Mouse (Mus musculus) heart, postnatal 0 days (tissue): Measurements from ENCODE around the gene Gm18336. TPM values are rescaled to one million over a fixed set of nuclear protein-coding genes. Genes with fewer than 3 reads are reported as not detected.

ENCODE experiments used
- ATAC-seq: fragments of 200-750 bp; cut with Nextera tagmentation; 2 replicates; pipeline ENCODE4 v1.8.0; 2017; ENCODE audit warnings: low read depth, moderate number of reproducible peaks, moderate library complexity; ENCODE audit not compliant: insufficient read depth
- DNase-seq: peaks from one replicate; pipeline ENCODE4 v3.0.0-alpha.2; 2016; ENCODE audit warnings: low spot score
- H3K27ac ChIP-seq: fragments of 300-500 bp; sonication (generic); 2 replicates; pipeline ENCODE4 v1.5.1; 2014; ENCODE audit warnings: low read depth, mild to moderate bottlenecking
- H3K27me3 ChIP-seq: fragments of 300-500 bp; sonication (generic); 2 replicates; pipeline ENCODE4 v1.6.1; 2014; ENCODE audit warnings: low read length, mixed read lengths; ENCODE audit not compliant: control insufficient read depth, insufficient read depth
- H3K36me3 ChIP-seq: fragments of 300-500 bp; sonication (generic); replicated peaks from 2 replicates; pipeline ENCODE4 v1.6.1; 2014; ENCODE audit warnings: low read length, mixed read lengths; ENCODE audit not compliant: control insufficient read depth, insufficient read depth
- H3K4me1 ChIP-seq: fragments of 300-500 bp; sonication (generic); 2 replicates; pipeline ENCODE4 v1.6.1; 2014; ENCODE audit warnings: antibody characterized with exemption; ENCODE audit not compliant: control insufficient read depth, insufficient read depth
- H3K4me2 ChIP-seq: fragments of 300-500 bp; sonication (generic); 2 replicates; pipeline ENCODE4 v1.6.1; 2014; ENCODE audit warnings: low read depth, mild to moderate bottlenecking, low read length, moderate library complexity
- H3K4me3 ChIP-seq: fragments of 300-500 bp; sonication (generic); 2 replicates; pipeline ENCODE4 v1.5.1; 2014; ENCODE audit warnings: low read depth, low read length
- H3K9ac ChIP-seq: fragments of 300-500 bp; sonication (generic); replicated peaks from 2 replicates; pipeline ENCODE4 v1.6.1; 2014; ENCODE audit warnings: low read depth, low read length, mixed read lengths
- H3K9me3 ChIP-seq: fragments of 300-500 bp; sonication (generic); replicated peaks from 2 replicates; pipeline ENCODE4 v1.6.1; 2016; ENCODE audit warnings: low read length; ENCODE audit not compliant: control insufficient read depth
- CTCF ChIP-seq: IDR thresholded peaks from 2 replicates; pipeline ENCODE4 v1.5.1; 2016; ENCODE audit warnings: antibody characterized with exemption, control low read depth, low read depth
- EP300 ChIP-seq: IDR thresholded peaks from 2 replicates; pipeline ENCODE4 v1.6.1; 2016; ENCODE audit warnings: antibody characterized with exemption, low read depth
- WGBS: fragments of 180-500 bp; shearing (Covaris S2); extraction: QIAGEN DNeasy Blood & Tissue Kit; methylation state at CpG from one replicate; pipeline ENCODE4 v1.1.7; 2014; 5-methylcytosine and 5-hydroxymethylcytosine counted together
- polyA plus RNA-seq: library from polyadenylated mRNA; unstranded; fragments of >200 nt; fragmentation: Nextera tagmentation; extraction: Ambion mirVana; gene quantifications from 2 replicates; pipeline ENCODE4 v1.2.1, GENCODE M21; 2015
- total RNA-seq: library from RNA; depleted of rRNA; stranded (reverse); fragments of >200 nt; gene quantifications from 2 replicates; pipeline ENCODE4 v1.2.3, GENCODE M21; 2014; ENCODE audit warnings: low replicate concordance; rRNA removed

The Gm18336 gene
- total and polyA plus RNA-seq, 2 experiments from 2014 or later: not detected

DNA sequence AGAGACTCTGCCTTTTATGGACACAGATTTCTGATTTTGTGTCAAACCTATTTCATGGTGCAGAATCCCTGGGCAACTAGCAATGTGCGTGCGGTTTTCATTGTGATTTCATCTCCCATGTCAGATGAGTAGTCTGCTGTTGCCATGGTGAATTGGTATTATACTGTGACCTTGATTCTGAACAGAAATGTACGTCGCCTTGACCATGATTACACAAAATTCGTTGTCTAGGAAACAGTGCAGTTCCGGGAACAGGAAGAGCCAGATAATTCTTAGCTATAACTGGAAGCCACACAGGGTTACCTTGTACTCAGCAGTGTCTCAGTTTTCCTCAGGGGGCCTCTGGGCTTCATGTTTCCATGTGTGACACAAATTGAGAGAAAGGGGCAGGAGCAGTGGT is 14.1 kb downstream of the Gm18336 start:
- TF ChIP-seq CTCF (no peak), EP300 (no peak)
- Histone ChIP-seq H3K4me2 (no peak overlapping the region), H3K27me3 (no peaks in the 10 kb centered on the region), H3K27ac (no peak overlapping the region), H3K36me3 (no peaks in the 10 kb centered on the region), H3K9ac (no peak overlapping the region), H3K4me1 (no peaks in the 10 kb centered on the region), H3K4me3 (no peak overlapping the region), H3K9me3 (no peaks in the 10 kb centered on the region)
- no peak for ATAC-seq
- DNase-seq: no peak
- 66% methylated on average over 6 of the region's 6 CpGs for WGBS

- H3K4me2 ChIP-seq: no peak overlapping the region
- no peak overlapping the region for H3K9ac ChIP-seq
- H3K27me3 ChIP-seq: no peaks in the 10 kb centered on the region
- H3K36me3 ChIP-seq: peaks cover 6% of the 10 kb centered on the region
- no peak for ATAC-seq
- no peak for DNase-seq
- no peak overlapping the region for H3K4me3 ChIP-seq
- H3K9me3 ChIP-seq: no peaks in the 10 kb centered on the region
- H3K27ac ChIP-seq: no peak overlapping the region
- H3K4me1 ChIP-seq: no peaks in the 10 kb centered on the region
- TF ChIP-seq EP300 (no peak), CTCF (no peak)
These were observed 35.2 kb downstream of the Gm18336 start for GRCm38 (mm10) chrX:73363291-73363690.

GRCm38 (mm10) chrX:73356719-73357118 is 41.8 kb downstream of the Gm18336 start:
- H3K27me3 ChIP-seq: no peaks in the 10 kb centered on the region
- H3K4me1 ChIP-seq: no peaks in the 10 kb centered on the region
- DNase-seq (no peak), ATAC-seq (no peak)
- TF ChIP-seq EP300 (no peak), CTCF (no peak)
- no peak overlapping the region for H3K4me2 ChIP-seq
- H3K36me3 ChIP-seq: peaks cover 42% of the 10 kb centered on the region
- H3K4me3 ChIP-seq: no peak overlapping the region
- no peak overlapping the region for H3K9ac ChIP-seq
- WGBS: 46% methylated on average over 1 of the region's 1 CpGs
- H3K27ac ChIP-seq: no peak overlapping the region
- 0 out of 2 replicates have a peak, but pooled peaks cover 4% of the 10 kb centered on the region for H3K9me3 ChIP-seq

DNA sequence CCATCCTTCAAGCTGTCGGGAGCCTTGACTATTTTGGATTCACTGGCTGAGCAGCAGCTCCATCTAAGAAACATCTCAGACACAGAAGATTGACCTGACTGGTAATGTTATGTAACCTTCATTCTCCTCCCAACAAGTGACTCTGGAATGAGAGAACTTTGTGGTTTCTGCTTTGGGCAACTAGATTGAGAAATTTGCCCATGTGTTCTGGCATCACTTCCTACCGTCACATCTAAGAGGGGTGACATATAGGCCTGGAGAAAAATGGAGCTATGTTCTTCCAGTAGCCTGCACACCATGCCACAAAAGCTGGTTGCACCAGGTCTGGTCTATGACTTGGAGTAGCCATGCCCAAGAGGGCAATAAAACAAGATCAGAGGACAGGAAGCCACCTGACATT is 42.4 kb downstream of the Gm18336 start:
- Histone ChIP-seq H3K36me3 (peaks cover 42% of the 10 kb centered on the region), H3K9ac (no peak overlapping the region), H3K27me3 (no peaks in the 10 kb centered on the region), H3K4me1 (no peaks in the 10 kb centered on the region), H3K4me2 (no peak overlapping the region), H3K27ac (no peak overlapping the region), H3K9me3 (0 out of 2 replicates have a peak, but pooled peaks cover 4% of the 10 kb centered on the region), H3K4me3 (no peak overlapping the region)
- WGBS: 83% methylated on average over 2 of the region's 2 CpGs
- ATAC-seq (no peak), DNase-seq (no peak)
- no peak for TF ChIP-seq EP300
- TF ChIP-seq CTCF: no peak

Other genes starting within 250 kb of the Gm18336 start
- not detected in 2 replicates for gene Xlr5b, start 249.9 kb downstream of the Gm18336 start, total RNA-seq
- gene Xlr5b, start 249.9 kb downstream of the Gm18336 start, polyA plus RNA-seq: not detected in 2 replicates
- gene DXBay18, start 249.3 kb downstream of the Gm18336 start, total RNA-seq: not detected in 2 replicates
- not detected in 2 replicates for gene DXBay18, start 249.3 kb downstream of the Gm18336 start, polyA plus RNA-seq
- not detected in 2 replicates for gene Spin2d, start 221.7 kb downstream of the Gm18336 start, total RNA-seq
- gene Spin2d, start 221.7 kb downstream of the Gm18336 start, polyA plus RNA-seq: not detected in 2 replicates
- 2.3 TPM in 1 of 2 replicates, not detected in the other for gene Xlr3b, start 206.5 kb downstream of the Gm18336 start, total RNA-seq
- 1.0 and 4.1 TPM in 2 replicates for gene Xlr3b, start 206.5 kb downstream of the Gm18336 start, polyA plus RNA-seq
- gene Xlr4b, start 184.4 kb downstream of the Gm18336 start, total RNA-seq: not detected in 2 replicates
- gene Xlr4b, start 184.4 kb downstream of the Gm18336 start, polyA plus RNA-seq: 0.90 TPM in 1 of 2 replicates, not detected in the other
- gene F8a, start 170.4 kb downstream of the Gm18336 start, total RNA-seq: 16.0 and 20.7 TPM in 2 replicates
- 12.3 and 12.4 TPM in 2 replicates for gene F8a, start 170.4 kb downstream of the Gm18336 start, polyA plus RNA-seq
- gene Xlr4c, start 155.6 kb downstream of the Gm18336 start, total RNA-seq: not detected in 2 replicates
- gene Xlr4c, start 155.6 kb downstream of the Gm18336 start, polyA plus RNA-seq: 0.38 TPM in 1 of 2 replicates, not detected in the other
- gene Xlr3c, start 133.3 kb downstream of the Gm18336 start, total RNA-seq: not detected in 2 replicates
- not detected in 2 replicates for gene Xlr3c, start 133.3 kb downstream of the Gm18336 start, polyA plus RNA-seq
- gene Xlr5a, start 105.8 kb downstream of the Gm18336 start, total RNA-seq: not detected in 2 replicates
- not detected in 2 replicates for gene Xlr5a, start 105.8 kb downstream of the Gm18336 start, polyA plus RNA-seq
- gene Xlr5c, start 105.8 kb downstream of the Gm18336 start, total RNA-seq: not detected in 2 replicates
- gene Xlr5c, start 105.8 kb downstream of the Gm18336 start, polyA plus RNA-seq: not detected in 2 replicates
- gene Gm45015, start 61.9 kb downstream of the Gm18336 start, total RNA-seq: not detected in 2 replicates
- not detected in 2 replicates for gene Gm45015, start 61.9 kb downstream of the Gm18336 start, polyA plus RNA-seq
- 25.4 and 28.8 TPM in 2 replicates for gene Zfp275, start 56.1 kb downstream of the Gm18336 start, total RNA-seq
- gene Zfp275, start 56.1 kb downstream of the Gm18336 start, polyA plus RNA-seq: 3.2 and 3.3 TPM in 2 replicates
- 0.76 TPM in 1 of 2 replicates, not detected in the other for gene Zfp92, start 12.4 kb upstream of the Gm18336 start, total RNA-seq
- not detected in 2 replicates for gene Zfp92, start 12.4 kb upstream of the Gm18336 start, polyA plus RNA-seq
- not detected in 2 replicates for gene Trex2, start 36.6 kb upstream of the Gm18336 start, total RNA-seq
- not detected in 2 replicates for gene Trex2, start 36.6 kb upstream of the Gm18336 start, polyA plus RNA-seq
- 15.6 and 23.2 TPM in 2 replicates for gene Haus7, start 60.3 kb upstream of the Gm18336 start, total RNA-seq
- gene Haus7, start 60.3 kb upstream of the Gm18336 start, polyA plus RNA-seq: 33.3 and 34.7 TPM in 2 replicates
- 198 and 304 TPM in 2 replicates for gene Bgn, start 84.9 kb upstream of the Gm18336 start, total RNA-seq
- gene Bgn, start 84.9 kb upstream of the Gm18336 start, polyA plus RNA-seq: 61.6 and 64.1 TPM in 2 replicates
- gene Atp2b3, start 104.3 kb upstream of the Gm18336 start, total RNA-seq: 0.53 and 1.1 TPM in 2 replicates
- gene Atp2b3, start 104.3 kb upstream of the Gm18336 start, polyA plus RNA-seq: 0.14 and 0.20 TPM in 2 replicates
- gene Dusp9, start 240.7 kb upstream of the Gm18336 start, total RNA-seq: 0.39 and 2.2 TPM in 2 replicates
- gene Dusp9, start 240.7 kb upstream of the Gm18336 start, polyA plus RNA-seq: 0.12 and 0.19 TPM in 2 replicates